Mouse (Mus musculus) C2C12 (cell line): ENCODE measurements around the gene Smad5.

Source experiments
- CTCF ChIP-seq: IDR thresholded peaks from one replicate; pipeline ENCODE4 v1.5.1; 2011; ENCODE audit not compliant: control insufficient read depth, insufficient read depth, insufficient read length
- FOSL1 ChIP-seq: IDR thresholded peaks from one replicate; pipeline ENCODE4 v1.8.0; 2011; ENCODE audit warnings: mild to moderate bottlenecking, low read length; ENCODE audit not compliant: poor library complexity, insufficient read depth, severe bottlenecking
- MAX ChIP-seq: IDR thresholded peaks from one replicate; pipeline ENCODE4 v1.6.1; 2011; ENCODE audit warnings: mild to moderate bottlenecking, control low read depth
- MYOD1 ChIP-seq: IDR thresholded peaks from one replicate; pipeline ENCODE4 v1.6.1; 2011; ENCODE audit warnings: low read depth; ENCODE audit not compliant: control insufficient read depth, insufficient read length
- MYOG ChIP-seq: IDR thresholded peaks from one replicate; pipeline ENCODE4 v1.6.1; 2011; ENCODE audit not compliant: control insufficient read depth, insufficient read length; ENCODE audit errors: extremely low read depth
- USF1 ChIP-seq: IDR thresholded peaks from one replicate; pipeline ENCODE4 v1.6.1; 2011; ENCODE audit warnings: low read depth, mild to moderate bottlenecking, control low read depth, moderate library complexity

GRCm38 (mm10) chr13:56752474-56753191 lies 49.8 kb downstream of the Smad5 start:
- TF ChIP-seq USF1: no peak
- no peak for TF ChIP-seq FOSL1
- TF ChIP-seq CTCF: no peak
- no peak for TF ChIP-seq MYOG
- TF ChIP-seq MAX: no peak
- TF ChIP-seq MYOD1: no peak
